Mouse (Mus musculus): ENCODE results near the gene Pnkd. TPM values are rescaled to one million over a fixed set of nuclear protein-coding genes. Genes with fewer than 3 reads are reported as not detected.

Pnkd gene
- polyA plus RNA-seq, 1 experiment, result 63.0 TPM

GRCm38 (mm10) chr1:74300347-74301110 lies 15.8 kb downstream of the Pnkd start:
- Histone ChIP-seq H3K4me1 (ENCODE audit: control insufficient read depth, insufficient read depth, low read length) (peaks cover 67% of the 10 kb centered on the region), H3K4me3 (replicated peaks; ENCODE audit: extremely low read depth, low read depth, low read length) (no peak overlapping the region)
- 37% methylated on average over 6 of the region's 6 CpGs for WGBS
- no peak for DNase-seq
- TF ChIP-seq POLR2A (IDR thresholded peaks at IDR 0.05; ENCODE audit: borderline replicate concordance, extremely low read depth, low read depth, low read length), result no peak
- no peak for TF ChIP-seq CTCF (IDR thresholded peaks at IDR 0.05; ENCODE audit: insufficient read depth, low read length)

- 54% methylated on average over 7 of the region's 7 CpGs for WGBS
- Histone ChIP-seq H3K4me1 (ENCODE audit: control insufficient read depth, insufficient read depth, low read length) (peaks cover 53% of the 10 kb centered on the region), H3K4me3 (replicated peaks; ENCODE audit: extremely low read depth, low read depth, low read length) (no peak overlapping the region)
- no peak for TF ChIP-seq CTCF (IDR thresholded peaks at IDR 0.05; ENCODE audit: insufficient read depth, low read length)
- TF ChIP-seq POLR2A (IDR thresholded peaks at IDR 0.05; ENCODE audit: borderline replicate concordance, extremely low read depth, low read depth, low read length), result no peak
- no peak for DNase-seq
These were observed 17.5 kb downstream of the Pnkd start for GRCm38 (mm10) chr1:74302229-74302628.

- Histone ChIP-seq H3K4me3 (replicated peaks; ENCODE audit: extremely low read depth, low read depth, low read length) (peak overlapping the region; percentile 64), H3K4me1 (ENCODE audit: control insufficient read depth, insufficient read depth, low read length) (peaks cover 47% of the 10 kb centered on the region)
- DNase-seq, result no peak
- no peak for TF ChIP-seq POLR2A (IDR thresholded peaks at IDR 0.05; ENCODE audit: borderline replicate concordance, extremely low read depth, low read depth, low read length)
- no peak for TF ChIP-seq CTCF (IDR thresholded peaks at IDR 0.05; ENCODE audit: insufficient read depth, low read length)
- WGBS, result 40% methylated on average over 2 of the region's 2 CpGs
These were observed 18.1 kb downstream of the Pnkd start for GRCm38 (mm10) chr1:74302835-74303234.

GRCm38 (mm10) chr1:74303509-74304338 lies 19.0 kb downstream of the Pnkd start:
- TF ChIP-seq POLR2A (IDR thresholded peaks at IDR 0.05; ENCODE audit: borderline replicate concordance, extremely low read depth, low read depth, low read length) (peak; percentile 80), CTCF (IDR thresholded peaks at IDR 0.05; ENCODE audit: insufficient read depth, low read length) (no peak)
- peak overlapping the region; percentile 96 for H3K4me3 ChIP-seq (replicated peaks; ENCODE audit: extremely low read depth, low read depth, low read length)
- WGBS, result under 1% methylated on average over 56 of the region's 56 CpGs
- H3K4me1 ChIP-seq (ENCODE audit: control insufficient read depth, insufficient read depth, low read length), result peaks cover 38% of the 10 kb centered on the region
- DNase-seq, result peak; percentile 86

GRCm38 (mm10) chr1:74304339-74304790 lies 19.6 kb downstream of the Pnkd start:
- peak overlapping the region; percentile 96 for H3K4me3 ChIP-seq (replicated peaks; ENCODE audit: extremely low read depth, low read depth, low read length)
- TF ChIP-seq POLR2A (IDR thresholded peaks at IDR 0.05; ENCODE audit: borderline replicate concordance, extremely low read depth, low read depth, low read length), result no peak; the same call in 1 of the 2 replicates
- TF ChIP-seq CTCF (IDR thresholded peaks at IDR 0.05; ENCODE audit: insufficient read depth, low read length), result no peak
- peak; percentile 42 for DNase-seq
- H3K4me1 ChIP-seq (ENCODE audit: control insufficient read depth, insufficient read depth, low read length), result peaks cover 32% of the 10 kb centered on the region
- 5% methylated on average over 12 of the region's 12 CpGs for WGBS

- no peak for TF ChIP-seq CTCF (IDR thresholded peaks at IDR 0.05; ENCODE audit: insufficient read depth, low read length)
- TF ChIP-seq POLR2A (IDR thresholded peaks at IDR 0.05; ENCODE audit: borderline replicate concordance, extremely low read depth, low read depth, low read length), result no peak
- H3K4me3 ChIP-seq (replicated peaks; ENCODE audit: extremely low read depth, low read depth, low read length), result no peak overlapping the region
- peaks cover 32% of the 10 kb centered on the region for H3K4me1 ChIP-seq (ENCODE audit: control insufficient read depth, insufficient read depth, low read length)
- WGBS, result 37% methylated on average over 4 of the region's 4 CpGs
- DNase-seq, result no peak
These were observed 20.2 kb downstream of the Pnkd start for GRCm38 (mm10) chr1:74304946-74305345.

- 85% methylated on average over 2 of the region's 2 CpGs for WGBS
- Histone ChIP-seq H3K4me3 (replicated peaks; ENCODE audit: extremely low read depth, low read depth, low read length) (peak within 1 kb of the TSS; percentile 96), H3K4me1 (ENCODE audit: control insufficient read depth, insufficient read depth, low read length) (peaks cover 33% of the 10 kb centered on the region)
- TF ChIP-seq CTCF (IDR thresholded peaks at IDR 0.05; ENCODE audit: insufficient read depth, low read length) (no peak), POLR2A (IDR thresholded peaks at IDR 0.05; ENCODE audit: borderline replicate concordance, extremely low read depth, low read depth, low read length) (no peak)
- no peak for DNase-seq
These were observed 20.8 kb downstream of the Pnkd start, which contains the start of gene Tmbim1 for GRCm38 (mm10) chr1:74305522-74305921. Gene Tmbim1, minus strand, starts transcription at chr1:74305622.

- 89% methylated on average over 1 of the region's 1 CpGs for WGBS
- no peak overlapping the region for H3K4me3 ChIP-seq (replicated peaks; ENCODE audit: extremely low read depth, low read depth, low read length)
- TF ChIP-seq POLR2A (IDR thresholded peaks at IDR 0.05; ENCODE audit: borderline replicate concordance, extremely low read depth, low read depth, low read length) (no peak), CTCF (IDR thresholded peaks at IDR 0.05; ENCODE audit: insufficient read depth, low read length) (no peak)
- no peak for DNase-seq
- peaks cover 18% of the 10 kb centered on the region for H3K4me1 ChIP-seq (ENCODE audit: control insufficient read depth, insufficient read depth, low read length)
These were observed 22.4 kb downstream of the Pnkd start for GRCm38 (mm10) chr1:74307146-74307545.
